Mouse (Mus musculus) embryo, embryonic 11 days (tissue): ENCODE measurements around the gene AI597479.

Experiments used
- DNase-seq: peaks from one replicate; pipeline ENCODE4 v3.0.0-alpha.2; 2015

Gene AI597479

GRCm38 (mm10) chr1:43098031-43098984, at the start of gene AI597479, which contains the start of gene Tgfbrap1:
Gene AI597479, plus strand, starts transcription at chr1:43098710.
Gene Tgfbrap1, minus strand, starts transcription at chr1:43098637.
- DNase-seq = peak; percentile 96

DNA sequence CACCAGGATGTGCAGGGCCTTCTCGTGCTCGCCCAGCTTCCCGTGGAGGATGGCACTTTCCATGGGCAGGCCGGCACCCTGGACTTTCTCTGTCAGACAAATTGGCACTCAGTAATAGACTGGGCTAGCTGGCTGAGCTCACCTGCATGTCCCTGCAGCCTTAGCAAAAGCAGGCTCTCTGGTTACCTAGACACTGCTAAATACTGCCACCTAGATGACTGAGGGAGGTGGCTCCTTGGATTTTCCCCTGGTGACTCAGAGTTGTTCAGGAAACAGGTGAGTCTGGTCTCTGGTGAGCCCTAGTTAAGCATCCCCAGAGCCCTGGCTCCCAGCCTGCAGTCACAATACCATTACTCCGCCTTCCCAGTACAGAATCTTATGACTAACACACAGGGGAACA, 46.6 kb upstream of the AI597479 start:
- peak; percentile 9 for DNase-seq

- peak; percentile 84 for DNase-seq
Measured at GRCm38 (mm10) chr1:43065615-43066310, 32.7 kb upstream of the AI597479 start.

GRCm38 (mm10) chr1:43066573-43066972, 31.9 kb upstream of the AI597479 start:
- DNase-seq = no peak

DNA sequence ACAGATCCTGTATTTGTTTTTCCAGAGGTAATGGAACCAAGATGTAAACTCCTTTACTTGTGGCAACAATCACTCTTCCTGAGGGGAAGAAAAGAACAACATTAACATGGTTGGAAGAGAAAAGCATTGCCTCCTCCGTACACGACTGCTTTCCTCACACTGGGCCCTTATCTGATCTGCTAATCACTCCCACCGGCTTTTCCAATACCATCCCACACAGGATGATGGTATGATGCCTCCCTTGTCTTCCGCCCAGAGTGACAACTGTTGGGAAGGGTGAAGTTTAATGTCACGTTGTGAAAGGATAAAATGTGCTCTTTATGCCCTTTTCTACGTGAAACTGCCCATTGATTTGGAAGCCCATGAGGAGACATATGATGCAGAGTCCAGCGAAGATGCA, 31.0 kb upstream of the AI597479 start:
- no peak for DNase-seq

- no peak for DNase-seq
Measured at GRCm38 (mm10) chr1:43070726-43071125, 27.8 kb upstream of the AI597479 start.

DNA sequence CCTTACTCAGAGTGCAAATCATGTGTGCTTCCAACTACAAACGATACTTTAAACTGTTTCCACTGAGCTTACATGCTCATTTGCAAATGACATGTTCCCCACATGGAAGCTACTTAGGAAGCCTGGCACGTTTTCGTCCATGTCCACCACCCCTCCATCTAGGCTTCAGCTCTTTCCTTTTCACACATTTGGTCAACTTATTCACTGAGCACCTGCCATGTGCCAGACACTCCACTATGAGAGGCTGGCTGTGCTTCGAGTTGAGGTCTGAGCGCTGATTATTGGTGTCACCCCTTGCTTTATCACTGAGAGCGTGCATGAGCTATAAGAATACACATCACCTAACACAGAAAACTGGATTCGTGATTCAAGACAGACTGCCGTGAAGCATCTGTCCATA, 26.5 kb upstream of the AI597479 start:
- no peak for DNase-seq

- DNase-seq = no peak
Measured at GRCm38 (mm10) chr1:43072561-43072960, 25.9 kb upstream of the AI597479 start.

- no peak for DNase-seq
Measured at GRCm38 (mm10) chr1:43074791-43075190, 23.7 kb upstream of the AI597479 start.

GRCm38 (mm10) chr1:43078124-43078523, 20.4 kb upstream of the AI597479 start:
- no peak for DNase-seq

GRCm38 (mm10) chr1:43082946-43083345, 15.6 kb upstream of the AI597479 start:
- DNase-seq = no peak

GRCm38 (mm10) chr1:43090418-43090817, 8.1 kb upstream of the AI597479 start:
- no peak for DNase-seq

- DNase-seq = no peak
Measured at GRCm38 (mm10) chr1:43091306-43092055, 7.0 kb upstream of the AI597479 start.

GRCm38 (mm10) chr1:43092056-43093015, 6.2 kb upstream of the AI597479 start:
- DNase-seq = peak; percentile 84

DNA sequence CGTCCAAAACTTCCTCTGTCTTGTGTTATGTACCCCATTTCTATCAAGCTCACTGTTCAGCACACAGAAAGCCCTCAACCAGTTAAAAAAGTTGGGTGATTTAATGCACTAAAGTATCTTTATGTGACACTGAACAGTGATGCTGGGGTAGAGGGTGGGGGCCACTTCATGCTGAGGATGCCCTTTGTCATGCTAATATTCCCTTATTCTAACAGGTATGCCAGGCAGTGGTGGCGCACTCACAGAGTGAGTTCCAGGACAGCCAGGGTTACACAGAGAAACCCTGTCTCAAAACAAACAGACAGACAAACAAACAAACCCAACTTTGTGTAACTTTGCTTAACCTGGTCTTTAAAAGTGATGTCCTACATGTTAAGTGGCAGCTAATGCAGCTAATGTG, 4.3 kb upstream of the AI597479 start:
- DNase-seq = no peak

DNA sequence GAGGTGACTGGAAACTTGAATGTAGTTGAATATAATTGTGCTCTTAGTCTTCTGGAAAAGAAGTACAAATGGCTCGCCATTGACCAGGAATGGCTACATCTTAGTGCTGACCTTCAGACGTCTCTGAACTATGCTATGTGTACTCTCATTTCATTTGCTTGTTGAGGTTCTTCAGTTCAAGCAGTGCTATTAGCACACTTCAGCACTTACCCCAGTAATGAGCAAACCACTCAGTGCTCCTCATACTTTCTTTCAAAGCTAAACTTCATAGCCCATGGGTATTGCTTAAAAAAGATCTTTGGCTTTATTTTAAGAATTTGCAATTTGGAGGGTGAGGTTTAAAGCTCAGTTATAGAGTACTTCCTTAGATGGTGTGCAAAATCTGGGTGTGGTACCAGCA, 10.2 kb downstream of the AI597479 start:
- no peak for DNase-seq

GRCm38 (mm10) chr1:43110556-43110955, 12.0 kb downstream of the AI597479 start:
- DNase-seq = peak; percentile 54

- DNase-seq = peak; percentile 70
Measured at GRCm38 (mm10) chr1:43112882-43113281, 14.4 kb downstream of the AI597479 start.

DNA sequence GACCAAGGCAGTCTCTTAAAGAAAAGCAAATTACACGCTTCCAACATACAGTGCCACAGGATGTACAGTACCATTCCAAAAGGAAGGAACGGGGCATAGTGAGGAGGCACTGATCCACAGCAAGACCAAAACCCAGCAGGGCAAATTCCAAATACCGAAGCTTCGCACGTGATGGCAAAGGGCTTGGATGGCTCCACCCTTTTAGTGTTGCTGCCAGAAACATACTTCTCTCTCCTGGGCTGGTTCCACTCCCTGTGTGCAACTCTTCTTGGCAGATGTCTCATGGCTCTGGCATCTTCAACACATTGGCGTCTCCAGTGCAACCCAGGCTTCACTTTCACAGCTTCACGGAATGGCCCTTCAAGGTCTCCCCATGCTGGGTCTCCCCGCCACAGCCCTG, 18.9 kb downstream of the AI597479 start:
- no peak for DNase-seq

- no peak for DNase-seq
Measured at GRCm38 (mm10) chr1:43120950-43121349, 22.4 kb downstream of the AI597479 start.

DNA sequence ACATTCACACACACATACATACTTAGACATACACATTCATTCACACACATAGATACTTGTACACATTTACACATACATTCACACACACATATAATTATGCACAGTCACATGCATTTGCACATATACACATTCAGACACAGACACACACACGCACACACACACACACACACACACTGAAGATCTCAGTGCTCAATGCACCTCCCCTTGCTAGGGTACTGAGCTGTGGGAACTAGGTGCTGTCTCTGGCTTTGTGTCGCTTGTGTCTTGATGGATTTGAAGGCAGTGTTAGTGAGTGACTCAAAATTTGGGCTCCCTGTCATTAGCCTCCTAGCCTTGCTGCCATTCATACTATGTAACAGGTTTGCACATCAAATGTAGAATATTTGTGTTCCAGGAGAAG, 24.1 kb downstream of the AI597479 start:
- no peak for DNase-seq

- DNase-seq = no peak
Measured at GRCm38 (mm10) chr1:43124726-43125125, 26.2 kb downstream of the AI597479 start.
